In genomic region chr13:54608002-54608401, GRCm38 (mm10) we compare ENCODE assay signal across 15 mouse cellular contexts. TPM values are rescaled to one million over a fixed set of nuclear protein-coding genes. Genes with fewer than 3 reads are reported as not detected.
DNase-seq lines count a peak whose midpoint lies in the region; ATAC-seq and TF ChIP-seq lines count a peak whose summit lies in the region.
"Had no signal": no experiment of that assay in that cellular context is flagged by ENCODE, and none has a peak within 500 bp of the region (broad histone marks: within the 10 kb centered on the region; RNA-seq: fewer than 3 reads in every experiment).

No protein-coding gene starts in this region.

- H3K27ac ChIP-seq in forebrain, postnatal 0 days (ENCODE audit: low read depth, low read length), result no peak overlapping the region
- H3K27ac ChIP-seq in forebrain, embryonic 14.5 days (ENCODE audit: low read depth, low read length), result no peak overlapping the region
- H3K27ac ChIP-seq in midbrain, embryonic 14.5 days (replicated peaks; ENCODE audit: low read depth, low read length), result no peak overlapping the region
- no peak overlapping the region for H3K27ac ChIP-seq in midbrain, embryonic 10.5 days (replicated peaks)
- H3K27ac ChIP-seq in liver, embryonic 15.5 days (replicated peaks), result peak overlapping the region; percentile 76
- H3K27ac ChIP-seq: embryonic facial prominence, embryonic 13.5 days; forebrain, embryonic 15.5 days; limb, embryonic 15.5 days; macrophage had no signal

- no peak for ATAC-seq in forebrain, postnatal 0 days
- ATAC-seq in forebrain, embryonic 14.5 days, result no peak
- ATAC-seq in midbrain, embryonic 14.5 days (ENCODE audit: low FRiP score, low TSS enrichment), result no peak
- peak; percentile 75 for ATAC-seq in liver, embryonic 15.5 days (ENCODE audit: insufficient read depth)
- ATAC-seq in granulocyte monocyte progenitor cell, adult 5-6 weeks (replicated peaks; ENCODE audit: poor library complexity, severe bottlenecking), result no peak
- ATAC-seq: forebrain, embryonic 15.5 days had no signal

- no peaks in the 10 kb centered on the region for H3K27me3 ChIP-seq in forebrain, postnatal 0 days (ENCODE audit: insufficient read depth, low read length)
- no peaks in the 10 kb centered on the region for H3K27me3 ChIP-seq in forebrain, embryonic 14.5 days (replicated peaks; ENCODE audit: control insufficient read depth, insufficient read depth, low read length)
- no peaks in the 10 kb centered on the region for H3K27me3 ChIP-seq in midbrain, embryonic 14.5 days (ENCODE audit: control insufficient read depth, insufficient read depth, low read length)
- peaks cover 65% of the 10 kb centered on the region for H3K27me3 ChIP-seq in midbrain, embryonic 10.5 days (ENCODE audit: low read depth, poor library complexity, severe bottlenecking)
- no peaks in the 10 kb centered on the region for H3K27me3 ChIP-seq in liver, embryonic 15.5 days
- H3K27me3 ChIP-seq: forebrain, embryonic 15.5 days; heart, embryonic 13.5 days; limb, embryonic 15.5 days had no signal

- no peak for TF ChIP-seq CTCF in forebrain, postnatal 0 days (IDR thresholded peaks at IDR 0.05; ENCODE audit: low read depth)

- peaks cover 31% of the 10 kb centered on the region for H3K36me3 ChIP-seq in forebrain, postnatal 0 days (ENCODE audit: insufficient read depth)
- H3K36me3 ChIP-seq in forebrain, embryonic 14.5 days (ENCODE audit: control insufficient read depth, insufficient read depth, low read length), result no peaks in the 10 kb centered on the region
- peaks cover 10% of the 10 kb centered on the region for H3K36me3 ChIP-seq in midbrain, embryonic 14.5 days (ENCODE audit: control insufficient read depth, insufficient read depth, low read length)
- H3K36me3 ChIP-seq in midbrain, embryonic 10.5 days, result no peaks in the 10 kb centered on the region
- peaks cover 21% of the 10 kb centered on the region for H3K36me3 ChIP-seq in liver, embryonic 15.5 days (replicated peaks)

- H3K4me3 ChIP-seq in forebrain, postnatal 0 days (ENCODE audit: low read depth, low read length), result no peak overlapping the region
- H3K4me3 ChIP-seq in forebrain, embryonic 14.5 days (ENCODE audit: low read depth, low read length), result no peak overlapping the region
- H3K4me3 ChIP-seq in midbrain, embryonic 14.5 days (replicated peaks; ENCODE audit: low read depth, low read length), result no peak overlapping the region
- H3K4me3 ChIP-seq in midbrain, embryonic 10.5 days, result no peak overlapping the region
- H3K4me3 ChIP-seq in liver, embryonic 15.5 days (replicated peaks), result no peak overlapping the region; the same call in 1 of the 2 replicates
- H3K4me3 ChIP-seq: embryonic facial prominence, embryonic 13.5 days; heart, embryonic 13.5 days; limb, embryonic 15.5 days had no signal

- 68% methylated on average over 3 of the region's 3 CpGs for WGBS in forebrain, postnatal 0 days
- 70% methylated on average over 3 of the region's 3 CpGs for WGBS in forebrain, embryonic 14.5 days
- WGBS in midbrain, embryonic 14.5 days, result 75% methylated on average over 3 of the region's 3 CpGs
- 84% methylated on average over 3 of the region's 3 CpGs for WGBS in midbrain, embryonic 10.5 days
- 31% methylated on average over 3 of the region's 3 CpGs for WGBS in liver, embryonic 15.5 days (ENCODE audit: insufficient replicate concordance)

- DNase-seq in forebrain, postnatal 0 days, result no peak
- DNase-seq in forebrain, embryonic 14.5 days (ENCODE audit: low spot score), result no peak
- DNase-seq in midbrain, embryonic 14.5 days, result no peak
- no peak for DNase-seq in midbrain, embryonic 10.5 days (ENCODE audit: low spot score)
- no peak for DNase-seq in testis, postnatal 10 days (ENCODE audit: low spot score)
- DNase-seq: adrenal gland, adult 8-10 months; B cell, adult 2 months; kidney, adult 9 months had no signal

- H3K9ac ChIP-seq in forebrain, postnatal 0 days, result no peak overlapping the region
- no peak overlapping the region for H3K9ac ChIP-seq in forebrain, embryonic 14.5 days (ENCODE audit: low read length)
- no peak overlapping the region; the same call in 1 of the 2 replicates for H3K9ac ChIP-seq in midbrain, embryonic 14.5 days (replicated peaks; ENCODE audit: low read length)
- no peak overlapping the region for H3K9ac ChIP-seq in liver, embryonic 15.5 days
- H3K9ac ChIP-seq: limb, embryonic 15.5 days had no signal

- H3K4me2 ChIP-seq in forebrain, postnatal 0 days (ENCODE audit: low read depth), result peak overlapping the region; percentile 73
- H3K4me2 ChIP-seq in forebrain, embryonic 14.5 days (ENCODE audit: low read length), result no peak overlapping the region
- H3K4me2 ChIP-seq in midbrain, embryonic 14.5 days (ENCODE audit: low read length), result peak overlapping the region; percentile 85; the same call in 1 of the 2 replicates
- H3K4me2 ChIP-seq in liver, embryonic 15.5 days, result peak overlapping the region; percentile 96
- H3K4me2 ChIP-seq: limb, embryonic 15.5 days had no signal

- H3K4me1 ChIP-seq in forebrain, postnatal 0 days (ENCODE audit: insufficient read depth), result peaks cover 13% of the 10 kb centered on the region; the same call in 1 of the 2 replicates
- 0 out of 2 replicates have a peak, but pooled peaks cover 4% of the 10 kb centered on the region for H3K4me1 ChIP-seq in forebrain, embryonic 14.5 days (ENCODE audit: control insufficient read depth, insufficient read depth, low read length)
- H3K4me1 ChIP-seq in midbrain, embryonic 14.5 days (ENCODE audit: control insufficient read depth, insufficient read depth, low read length), result peaks cover 19% of the 10 kb centered on the region
- H3K4me1 ChIP-seq in midbrain, embryonic 10.5 days, result peaks cover 45% of the 10 kb centered on the region
- peaks cover 55% of the 10 kb centered on the region for H3K4me1 ChIP-seq in liver, embryonic 15.5 days (replicated peaks)

- no peaks in the 10 kb centered on the region for H3K9me3 ChIP-seq in forebrain, postnatal 0 days (ENCODE audit: low read length)
- H3K9me3 ChIP-seq in forebrain, embryonic 14.5 days (replicated peaks; ENCODE audit: control insufficient read depth, low read length), result no peaks in the 10 kb centered on the region
- H3K9me3 ChIP-seq in midbrain, embryonic 14.5 days (ENCODE audit: control insufficient read depth, low read length), result no peaks in the 10 kb centered on the region
- H3K9me3 ChIP-seq in midbrain, embryonic 10.5 days (replicated peaks), result no peaks in the 10 kb centered on the region
- no peaks in the 10 kb centered on the region for H3K9me3 ChIP-seq in liver, embryonic 15.5 days (replicated peaks)
- H3K9me3 ChIP-seq: embryonic facial prominence, embryonic 13.5 days; forebrain, embryonic 15.5 days; heart, embryonic 13.5 days; limb, embryonic 15.5 days had no signal

RNA-seq across cellular contexts. Expression of gene Cltb, which starts 3.1 kb away (rescaled TPM):
- total RNA-seq in forebrain, postnatal 0 days (2014; rRNA removed), result 224 and 233 TPM in 2 replicates
- polyA plus RNA-seq in forebrain, postnatal 0 days (2015; fragmentation: Nextera tagmentation; extraction: Ambion mirVana), result 278 and 284 TPM in 2 replicates
- polyA plus RNA-seq in forebrain, embryonic 14.5 days (2014; fragmentation: Nextera tagmentation; extraction: Ambion mirVana), result 84.4 and 107 TPM in 2 replicates
- 127 and 188 TPM in 2 replicates for polyA plus RNA-seq in midbrain, embryonic 14.5 days (2014; fragmentation: Nextera tagmentation; extraction: Ambion mirVana)
- 18.7 and 24.3 TPM in 2 replicates for polyA plus RNA-seq in midbrain, embryonic 10.5 days (2016; fragmentation: Nextera tagmentation; extraction: Ambion mirVana)
- 35.6 and 40.4 TPM in 2 replicates for polyA plus RNA-seq in liver, embryonic 15.5 days (2015; fragmentation: Nextera tagmentation; extraction: Ambion mirVana)
- 4.5 and 6.6 TPM in 2 replicates for total RNA-seq in granulocyte monocyte progenitor cell, adult 5-6 weeks (2014; fragmentation: Nextera tagmentation)
- 7.8 and 12.3 TPM in 2 replicates for total RNA-seq in granulocyte monocyte progenitor cell, adult 5-6 weeks (2017)

RNA-seq across cellular contexts. Expression of gene Faf2, which starts 13.6 kb away (rescaled TPM):
- total RNA-seq in forebrain, postnatal 0 days (2014; rRNA removed), result 54.5 and 60.5 TPM in 2 replicates
- polyA plus RNA-seq in forebrain, postnatal 0 days (2015; fragmentation: Nextera tagmentation; extraction: Ambion mirVana), result 35.0 and 49.3 TPM in 2 replicates
- 90.3 and 93.9 TPM in 2 replicates for polyA plus RNA-seq in forebrain, embryonic 14.5 days (2014; fragmentation: Nextera tagmentation; extraction: Ambion mirVana)
- 86.9 and 98.5 TPM in 2 replicates for polyA plus RNA-seq in midbrain, embryonic 14.5 days (2014; fragmentation: Nextera tagmentation; extraction: Ambion mirVana)
- polyA plus RNA-seq in midbrain, embryonic 10.5 days (2016; fragmentation: Nextera tagmentation; extraction: Ambion mirVana), result 88.4 and 89.7 TPM in 2 replicates
- polyA plus RNA-seq in liver, embryonic 15.5 days (2015; fragmentation: Nextera tagmentation; extraction: Ambion mirVana), result 28.5 and 28.9 TPM in 2 replicates
- total RNA-seq in granulocyte monocyte progenitor cell, adult 5-6 weeks (2014; fragmentation: Nextera tagmentation), result 30.4 and 43.7 TPM in 2 replicates
- 40.0 and 47.6 TPM in 2 replicates for total RNA-seq in granulocyte monocyte progenitor cell, adult 5-6 weeks (2017)

RNA-seq across cellular contexts. Expression of gene Higd2a, which starts 18.0 kb away (rescaled TPM):
- 110 and 148 TPM in 2 replicates for total RNA-seq in forebrain, postnatal 0 days (2014; rRNA removed)
- polyA plus RNA-seq in forebrain, postnatal 0 days (2015; fragmentation: Nextera tagmentation; extraction: Ambion mirVana), result 326 and 343 TPM in 2 replicates
- polyA plus RNA-seq in forebrain, embryonic 14.5 days (2014; fragmentation: Nextera tagmentation; extraction: Ambion mirVana), result 213 and 245 TPM in 2 replicates
- polyA plus RNA-seq in midbrain, embryonic 14.5 days (2014; fragmentation: Nextera tagmentation; extraction: Ambion mirVana), result 219 and 273 TPM in 2 replicates
- 155 and 156 TPM in 2 replicates for polyA plus RNA-seq in midbrain, embryonic 10.5 days (2016; fragmentation: Nextera tagmentation; extraction: Ambion mirVana)
- 94.3 and 106 TPM in 2 replicates for polyA plus RNA-seq in liver, embryonic 15.5 days (2015; fragmentation: Nextera tagmentation; extraction: Ambion mirVana)
- total RNA-seq in granulocyte monocyte progenitor cell, adult 5-6 weeks (2014; fragmentation: Nextera tagmentation), result 111 and 118 TPM in 2 replicates
- total RNA-seq in granulocyte monocyte progenitor cell, adult 5-6 weeks (2017), result 36.5 and 67.4 TPM in 2 replicates

RNA-seq across cellular contexts. Expression of gene Nop16, which starts 18.1 kb away (rescaled TPM):
- total RNA-seq in forebrain, postnatal 0 days (2014; rRNA removed), result 37.5 and 44.6 TPM in 2 replicates
- 58.0 and 64.6 TPM in 2 replicates for polyA plus RNA-seq in forebrain, postnatal 0 days (2015; fragmentation: Nextera tagmentation; extraction: Ambion mirVana)
- polyA plus RNA-seq in forebrain, embryonic 14.5 days (2014; fragmentation: Nextera tagmentation; extraction: Ambion mirVana), result 31.4 and 38.8 TPM in 2 replicates
- polyA plus RNA-seq in midbrain, embryonic 14.5 days (2014; fragmentation: Nextera tagmentation; extraction: Ambion mirVana), result 36.5 and 44.2 TPM in 2 replicates
- polyA plus RNA-seq in midbrain, embryonic 10.5 days (2016; fragmentation: Nextera tagmentation; extraction: Ambion mirVana), result 89.7 and 105 TPM in 2 replicates
- polyA plus RNA-seq in liver, embryonic 15.5 days (2015; fragmentation: Nextera tagmentation; extraction: Ambion mirVana), result 43.2 and 47.0 TPM in 2 replicates
- 90.9 and 122 TPM in 2 replicates for total RNA-seq in granulocyte monocyte progenitor cell, adult 5-6 weeks (2014; fragmentation: Nextera tagmentation)
- total RNA-seq in granulocyte monocyte progenitor cell, adult 5-6 weeks (2017), result 101 and 118 TPM in 2 replicates

RNA-seq across cellular contexts. Expression of gene Arl10, which starts 33.2 kb away (rescaled TPM):
- 123 and 163 TPM in 2 replicates for total RNA-seq in forebrain, postnatal 0 days (2014; rRNA removed)
- polyA plus RNA-seq in forebrain, postnatal 0 days (2015; fragmentation: Nextera tagmentation; extraction: Ambion mirVana), result 58.3 and 69.5 TPM in 2 replicates
- 57.4 and 72.5 TPM in 2 replicates for polyA plus RNA-seq in forebrain, embryonic 14.5 days (2014; fragmentation: Nextera tagmentation; extraction: Ambion mirVana)
- polyA plus RNA-seq in midbrain, embryonic 14.5 days (2014; fragmentation: Nextera tagmentation; extraction: Ambion mirVana), result 88.1 and 117 TPM in 2 replicates
- polyA plus RNA-seq in midbrain, embryonic 10.5 days (2016; fragmentation: Nextera tagmentation; extraction: Ambion mirVana), result 28.6 and 29.7 TPM in 2 replicates
- polyA plus RNA-seq in liver, embryonic 15.5 days (2015; fragmentation: Nextera tagmentation; extraction: Ambion mirVana), result 7.0 and 8.2 TPM in 2 replicates
- total RNA-seq in granulocyte monocyte progenitor cell, adult 5-6 weeks (2014; fragmentation: Nextera tagmentation), result 17.4 and 24.0 TPM in 2 replicates
- 12.1 and 15.0 TPM in 2 replicates for total RNA-seq in granulocyte monocyte progenitor cell, adult 5-6 weeks (2017)
